Mouse (Mus musculus): ENCODE measurements around the gene Ergic1. TPM values are rescaled to one million over a fixed set of nuclear protein-coding genes. Genes with fewer than 3 reads are reported as not detected.

Ergic1 gene
- polyA plus RNA-seq, 1 experiment, result 80.2 TPM

DNA sequence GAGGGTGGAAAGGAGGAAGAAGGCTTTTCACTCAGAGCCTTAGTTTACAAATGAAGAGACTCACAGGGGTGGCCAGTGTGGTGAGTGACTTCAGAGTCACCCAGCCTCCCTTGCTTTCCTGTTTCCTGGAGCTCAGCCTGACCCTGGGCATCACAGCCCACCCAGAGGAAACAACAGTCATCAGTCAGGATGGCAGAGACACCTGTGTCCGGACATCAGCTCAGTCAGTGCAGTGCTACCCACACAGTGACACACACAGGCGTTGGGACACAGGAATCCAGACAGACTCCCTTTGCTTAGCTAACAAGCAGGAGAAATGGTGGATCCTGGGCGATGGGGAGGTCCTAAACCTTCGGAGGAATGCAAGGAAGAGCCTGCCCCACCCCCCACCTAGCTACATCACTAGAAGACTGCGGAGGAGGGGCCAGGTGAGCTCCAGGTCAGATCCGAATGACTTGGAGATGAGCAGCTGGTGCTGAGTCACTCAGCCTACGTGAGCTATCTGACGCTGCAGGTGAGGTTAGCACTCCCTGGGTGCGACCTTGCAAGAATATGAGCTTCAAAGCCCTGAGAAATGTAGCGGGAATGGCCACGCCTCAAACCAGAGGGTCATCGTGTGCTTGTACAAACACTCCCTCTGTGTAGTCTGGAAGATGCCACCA lies 12.0 kb upstream of the Ergic1 start:
- DNase-seq, result no peak
- no peak overlapping the region for H3K27ac ChIP-seq (ENCODE audit: control insufficient read depth, insufficient read depth, low read length)
- TF ChIP-seq POLR2A (IDR thresholded peaks at IDR 0.05; ENCODE audit: control insufficient read depth, extremely low read depth, insufficient read depth, low read length, poor library complexity) (no peak), CTCF (IDR thresholded peaks at IDR 0.05; ENCODE audit: borderline replicate concordance, control insufficient read depth, extremely low read depth, insufficient read depth, low read length, poor library complexity) (no peak)
- no peaks in the 10 kb centered on the region for H3K27me3 ChIP-seq (ENCODE audit: control insufficient read depth, insufficient read depth, low read length)
- H3K4me1 ChIP-seq (replicated peaks; ENCODE audit: control insufficient read depth, insufficient read depth, low read length), result no peaks in the 10 kb centered on the region; the same call in 1 of the 2 replicates
- no peaks in the 10 kb centered on the region for H3K36me3 ChIP-seq (ENCODE audit: control insufficient read depth, insufficient read depth, low read length)
- H3K4me3 ChIP-seq (ENCODE audit: control insufficient read depth, insufficient read depth, low read length), result no peak overlapping the region
- 65% methylated on average over 12 of the region's 12 CpGs for WGBS

DNA sequence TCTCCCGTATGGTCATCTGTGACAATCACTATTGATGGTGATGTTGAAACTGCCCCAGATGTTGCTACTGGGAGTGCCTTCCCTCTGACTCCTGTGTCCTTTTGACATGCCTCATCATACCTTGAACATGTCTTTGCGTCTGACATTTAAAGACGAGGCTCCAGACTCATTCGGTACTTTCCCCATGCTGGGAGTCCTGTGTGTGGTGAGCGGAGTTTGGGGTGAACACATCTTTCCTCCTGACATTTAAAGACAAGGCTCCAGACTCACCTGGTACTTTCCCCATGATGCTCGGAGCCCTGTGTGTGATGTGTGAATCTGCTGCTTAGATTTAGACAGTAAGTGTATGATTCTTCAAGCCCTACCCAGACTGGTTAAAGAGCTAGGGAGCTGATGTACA lies 10.2 kb upstream of the Ergic1 start:
- Histone ChIP-seq H3K4me1 (replicated peaks; ENCODE audit: control insufficient read depth, insufficient read depth, low read length) (no peaks in the 10 kb centered on the region; the same call in 1 of the 2 replicates), H3K4me3 (ENCODE audit: control insufficient read depth, insufficient read depth, low read length) (no peak overlapping the region), H3K27ac (ENCODE audit: control insufficient read depth, insufficient read depth, low read length) (no peak overlapping the region), H3K27me3 (ENCODE audit: control insufficient read depth, insufficient read depth, low read length) (no peaks in the 10 kb centered on the region), H3K36me3 (ENCODE audit: control insufficient read depth, insufficient read depth, low read length) (no peaks in the 10 kb centered on the region)
- WGBS, result 90% methylated on average over 6 of the region's 6 CpGs
- DNase-seq, result no peak
- TF ChIP-seq CTCF (IDR thresholded peaks at IDR 0.05; ENCODE audit: borderline replicate concordance, control insufficient read depth, extremely low read depth, insufficient read depth, low read length, poor library complexity) (no peak), POLR2A (IDR thresholded peaks at IDR 0.05; ENCODE audit: control insufficient read depth, extremely low read depth, insufficient read depth, low read length, poor library complexity) (no peak)

DNA sequence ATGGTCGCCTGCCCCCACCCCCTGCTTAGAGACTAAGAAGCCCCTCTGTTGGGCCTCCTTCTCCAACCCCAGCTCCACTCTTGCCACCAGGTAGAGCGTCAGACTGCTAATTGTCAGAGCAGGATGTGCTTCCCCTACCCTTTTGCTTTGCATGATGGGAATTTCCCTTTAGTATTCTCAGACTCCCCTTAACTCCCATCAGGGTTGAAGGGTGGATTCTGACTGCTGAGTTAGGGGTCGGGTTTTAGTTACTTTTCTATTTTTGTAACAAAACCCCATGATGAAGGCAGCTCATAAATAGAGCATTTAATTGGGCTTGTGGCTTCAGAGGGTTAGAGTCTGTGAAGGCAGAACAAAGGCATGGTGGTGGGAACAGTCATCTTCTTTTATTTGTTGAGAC lies 8.3 kb upstream of the Ergic1 start:
- DNase-seq, result no peak
- H3K27me3 ChIP-seq (ENCODE audit: control insufficient read depth, insufficient read depth, low read length), result no peaks in the 10 kb centered on the region
- no peaks in the 10 kb centered on the region; the same call in 1 of the 2 replicates for H3K4me1 ChIP-seq (replicated peaks; ENCODE audit: control insufficient read depth, insufficient read depth, low read length)
- no peak overlapping the region for H3K27ac ChIP-seq (ENCODE audit: control insufficient read depth, insufficient read depth, low read length)
- no peaks in the 10 kb centered on the region for H3K36me3 ChIP-seq (ENCODE audit: control insufficient read depth, insufficient read depth, low read length)
- no peak overlapping the region for H3K4me3 ChIP-seq (ENCODE audit: control insufficient read depth, insufficient read depth, low read length)
- TF ChIP-seq CTCF (IDR thresholded peaks at IDR 0.05; ENCODE audit: borderline replicate concordance, control insufficient read depth, extremely low read depth, insufficient read depth, low read length, poor library complexity), result no peak
- no peak for TF ChIP-seq POLR2A (IDR thresholded peaks at IDR 0.05; ENCODE audit: control insufficient read depth, extremely low read depth, insufficient read depth, low read length, poor library complexity)
- 92% methylated on average over 3 of the region's 3 CpGs for WGBS

DNA sequence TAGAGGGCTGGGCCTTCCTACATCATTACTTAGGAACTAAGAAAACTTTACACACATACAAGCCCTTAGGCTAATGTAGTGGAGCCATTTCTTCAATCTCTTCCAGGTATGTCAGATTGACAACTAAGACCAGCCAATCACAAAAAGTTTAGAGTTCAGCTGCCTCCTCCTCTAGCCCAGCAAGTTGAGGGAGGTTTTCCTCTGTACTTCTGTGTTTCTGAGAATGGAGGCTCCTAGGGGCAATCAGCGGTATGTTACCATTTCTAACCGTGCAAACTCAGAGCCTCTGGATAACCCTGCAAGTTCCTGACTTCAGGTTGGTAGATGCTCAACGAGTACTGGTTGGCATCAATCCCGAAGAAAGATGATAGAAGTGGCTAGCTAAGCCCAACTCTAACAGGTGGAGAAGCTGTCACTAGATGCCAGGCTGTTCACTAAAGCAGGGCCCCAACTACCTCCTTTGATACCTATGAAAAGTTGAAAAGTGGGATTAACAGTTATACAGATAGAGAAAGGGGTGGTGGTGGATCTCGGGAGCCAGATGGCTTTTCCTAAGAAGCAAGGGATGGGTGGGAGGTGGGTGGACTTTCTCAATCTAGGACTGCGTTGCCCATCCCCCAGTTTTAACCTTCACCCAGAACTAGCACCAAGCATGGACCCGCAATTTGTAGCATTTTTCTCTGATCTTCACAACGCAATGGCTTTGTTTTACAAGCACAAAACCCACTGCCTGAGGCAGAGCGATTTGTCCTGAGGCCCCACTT lies 581 bp upstream of the Ergic1 start:
- 21% methylated on average over 9 of the region's 9 CpGs for WGBS
- Histone ChIP-seq H3K4me1 (replicated peaks; ENCODE audit: control insufficient read depth, insufficient read depth, low read length) (peaks cover 22% of the 10 kb centered on the region), H3K27me3 (ENCODE audit: control insufficient read depth, insufficient read depth, low read length) (no peaks in the 10 kb centered on the region), H3K27ac (ENCODE audit: control insufficient read depth, insufficient read depth, low read length) (peak overlapping the region; percentile 27; the same call in 1 of the 2 replicates), H3K4me3 (ENCODE audit: control insufficient read depth, insufficient read depth, low read length) (peak overlapping the region; percentile 62), H3K36me3 (ENCODE audit: control insufficient read depth, insufficient read depth, low read length) (no peaks in the 10 kb centered on the region)
- DNase-seq, result peak; percentile 12
- no peak for TF ChIP-seq CTCF (IDR thresholded peaks at IDR 0.05; ENCODE audit: borderline replicate concordance, control insufficient read depth, extremely low read depth, insufficient read depth, low read length, poor library complexity)
- no peak for TF ChIP-seq POLR2A (IDR thresholded peaks at IDR 0.05; ENCODE audit: control insufficient read depth, extremely low read depth, insufficient read depth, low read length, poor library complexity)

DNA sequence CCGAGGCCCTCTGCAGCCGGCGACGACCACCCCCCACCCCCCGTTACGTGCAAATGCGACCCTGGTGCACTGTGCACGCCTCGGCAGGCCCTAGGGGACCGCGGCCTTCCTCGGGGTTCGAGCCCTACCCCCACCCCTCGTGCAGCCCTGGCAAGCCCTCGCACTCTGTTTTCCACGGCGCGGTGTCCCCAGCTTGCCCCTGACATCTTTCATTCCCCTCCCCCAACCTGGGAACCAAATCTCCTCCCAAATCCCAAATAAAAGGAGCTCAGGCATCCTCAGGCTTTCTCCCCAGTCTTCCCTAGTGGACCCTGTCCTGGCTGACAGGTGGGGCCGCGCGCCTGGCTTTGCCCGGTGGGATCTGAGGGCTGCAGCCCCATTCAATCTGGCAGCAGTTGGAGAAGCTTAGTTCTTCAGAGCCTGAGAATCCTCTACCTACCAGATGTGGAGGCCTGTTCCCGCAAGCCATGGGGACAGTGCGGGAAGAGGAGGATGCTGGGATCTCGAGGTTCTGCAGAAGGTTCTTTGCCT lies 427 bp downstream of the Ergic1 start, which contains the start of gene Dusp1:
Gene Dusp1, minus strand, starts transcription at position 478 of the 531 bp plus-strand sequence.
- H3K36me3 ChIP-seq (ENCODE audit: control insufficient read depth, insufficient read depth, low read length), result no peaks in the 10 kb centered on the region
- TF ChIP-seq CTCF (IDR thresholded peaks at IDR 0.05; ENCODE audit: borderline replicate concordance, control insufficient read depth, extremely low read depth, insufficient read depth, low read length, poor library complexity), result no peak
- TF ChIP-seq POLR2A (IDR thresholded peaks at IDR 0.05; ENCODE audit: control insufficient read depth, extremely low read depth, insufficient read depth, low read length, poor library complexity), result no peak
- no peaks in the 10 kb centered on the region for H3K27me3 ChIP-seq (ENCODE audit: control insufficient read depth, insufficient read depth, low read length)
- peak within 1 kb of the TSS; percentile 27; the same call in 1 of the 2 replicates for H3K27ac ChIP-seq (ENCODE audit: control insufficient read depth, insufficient read depth, low read length)
- DNase-seq, result no peak
- H3K4me3 ChIP-seq (ENCODE audit: control insufficient read depth, insufficient read depth, low read length), result peak within 1 kb of the TSS; percentile 62
- peaks cover 22% of the 10 kb centered on the region for H3K4me1 ChIP-seq (replicated peaks; ENCODE audit: control insufficient read depth, insufficient read depth, low read length)
- 2% methylated on average over 25 of the region's 25 CpGs for WGBS

DNA sequence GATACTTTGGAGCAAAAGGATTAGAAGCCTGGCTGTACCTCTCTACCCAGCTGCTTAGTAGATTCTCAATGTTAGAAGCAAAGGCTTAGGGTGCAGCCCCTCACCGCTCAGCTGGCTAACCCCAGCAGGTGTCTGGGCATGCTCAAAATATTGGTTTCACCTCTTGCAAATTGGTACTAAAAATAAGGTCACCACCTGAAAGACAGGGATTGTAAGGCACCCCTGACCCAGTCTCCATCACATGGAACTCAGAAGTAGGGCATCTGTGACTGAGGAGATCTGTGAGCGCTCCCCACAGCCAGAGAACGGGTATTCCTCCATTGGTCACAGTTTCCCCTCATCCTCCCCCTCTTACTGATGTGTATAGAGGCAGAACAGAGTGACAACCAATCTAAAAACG lies 1.0 kb downstream of the Ergic1 start:
- peak overlapping the region; percentile 7; the same call in 1 of the 2 replicates for H3K27ac ChIP-seq (ENCODE audit: control insufficient read depth, insufficient read depth, low read length)
- H3K4me1 ChIP-seq (replicated peaks; ENCODE audit: control insufficient read depth, insufficient read depth, low read length), result peaks cover 22% of the 10 kb centered on the region
- no peaks in the 10 kb centered on the region for H3K27me3 ChIP-seq (ENCODE audit: control insufficient read depth, insufficient read depth, low read length)
- no peaks in the 10 kb centered on the region for H3K36me3 ChIP-seq (ENCODE audit: control insufficient read depth, insufficient read depth, low read length)
- DNase-seq, result no peak
- WGBS, result 68% methylated on average over 4 of the region's 4 CpGs
- H3K4me3 ChIP-seq (ENCODE audit: control insufficient read depth, insufficient read depth, low read length), result peak overlapping the region; percentile 62
- TF ChIP-seq CTCF (IDR thresholded peaks at IDR 0.05; ENCODE audit: borderline replicate concordance, control insufficient read depth, extremely low read depth, insufficient read depth, low read length, poor library complexity), result no peak
- no peak for TF ChIP-seq POLR2A (IDR thresholded peaks at IDR 0.05; ENCODE audit: control insufficient read depth, extremely low read depth, insufficient read depth, low read length, poor library complexity)

Data from thymus, adult 2 months (tissue).